Mouse (Mus musculus) liver, postnatal 0 days (tissue): ENCODE results near the gene Usf1.

Experiments
- CTCF ChIP-seq: sonication (generic); IDR thresholded peaks from 2 replicates; pipeline ENCODE4 v1.5.1; 2016; ENCODE audit warnings: antibody characterized with exemption, low read depth
- EP300 ChIP-seq: IDR thresholded peaks from 2 replicates; pipeline ENCODE4 v1.6.1; 2016; ENCODE audit warnings: antibody characterized with exemption, low read depth, mild to moderate bottlenecking

- TF ChIP-seq CTCF (no peak), EP300 (peak; percentile 60)
These were observed 46.5 kb downstream of the Usf1 start for GRCm38 (mm10) chr1:171457568-171457967.
